ENCODE assay signal across 8 mouse cellular contexts in the genomic region with DNA sequence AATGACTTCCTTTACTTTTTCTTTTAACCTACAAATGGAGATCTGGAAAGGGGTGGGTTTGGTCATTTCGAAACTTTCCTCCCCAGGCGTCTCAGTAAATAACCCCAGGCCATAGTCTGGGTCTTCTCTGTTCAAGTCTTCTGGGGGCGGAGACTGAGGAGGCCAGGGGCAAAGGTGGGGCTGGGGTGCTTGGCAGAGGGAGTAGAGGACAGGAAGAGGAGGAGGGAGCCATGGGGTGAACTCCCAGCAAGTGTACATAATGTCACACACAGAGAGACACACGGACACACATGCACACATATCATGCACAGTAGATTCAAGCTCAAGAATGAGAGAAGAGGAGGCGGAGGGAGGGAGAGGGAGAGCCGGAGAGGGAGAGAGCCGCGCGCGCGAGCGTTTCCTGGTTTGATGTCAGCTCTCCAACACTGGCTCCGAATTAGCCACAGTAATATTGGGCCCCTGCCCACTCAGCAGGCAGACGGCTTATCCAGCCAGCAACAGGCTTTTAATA.
A peak's percentile ranks its signal among the peaks of the same experiment; 100 is the strongest.
DNase-seq lines count a peak whose midpoint lies in the region; ATAC-seq and TF ChIP-seq lines count a peak whose summit lies in the region.

No protein-coding gene starts in this region.

- peak overlapping the region; percentile 24 for H3K4me3 ChIP-seq in intestine, postnatal 0 days (ENCODE audit: low read depth, low read length)
- peak overlapping the region; percentile 12 for H3K4me3 ChIP-seq in limb, embryonic 14.5 days (replicated peaks; ENCODE audit: low read length)
- H3K4me3 ChIP-seq in midbrain, embryonic 15.5 days, result peak overlapping the region; percentile 18; the same call in 1 of the 2 replicates

- H3K4me1 ChIP-seq in intestine, postnatal 0 days (replicated peaks; ENCODE audit: control insufficient read depth, insufficient read depth, low read length), result peaks cover 8% of the 10 kb centered on the region; the same call in 1 of the 2 replicates
- H3K4me1 ChIP-seq in limb, embryonic 14.5 days (ENCODE audit: control insufficient read depth, insufficient read depth, low read length), result peaks cover 29% of the 10 kb centered on the region
- peaks cover 12% of the 10 kb centered on the region for H3K4me1 ChIP-seq in midbrain, embryonic 15.5 days

- DNase-seq in left cerebral cortex, adult 18-20 months (ENCODE audit: low spot score in 2 of 2), result peak; percentile 27 to 56
- DNase-seq in left cerebral cortex, adult 11 months (ENCODE audit: low spot score), result no peak
- peak; percentile 56 for DNase-seq in embryo, embryonic 9.5 days (ENCODE audit: extremely low spot score)
- DNase-seq in heart, adult 8-10 months (ENCODE audit: low spot score), result peak; percentile 80
- DNase-seq in limb, embryonic 14.5 days (ENCODE audit: low spot score), result peak; percentile 80
- DNase-seq in testis, postnatal 10 days (ENCODE audit: low spot score), result peak; percentile 64

- 5% methylated on average over 14 of the region's 14 CpGs for WGBS in intestine, postnatal 0 days
- 3% methylated on average over 13 of the region's 14 CpGs for whole genome bisulfite sequencing in limb, embryonic 14.5 days
- WGBS in midbrain, embryonic 15.5 days, result 2% methylated on average over 14 of the region's 14 CpGs

- H3K9me3 ChIP-seq in intestine, postnatal 0 days (ENCODE audit: control insufficient read depth), result no peaks in the 10 kb centered on the region
- no peaks in the 10 kb centered on the region for H3K9me3 ChIP-seq in limb, embryonic 14.5 days (ENCODE audit: control insufficient read depth, low read length)
- H3K9me3 ChIP-seq in midbrain, embryonic 15.5 days, result no peaks in the 10 kb centered on the region

- no peak overlapping the region for H3K9ac ChIP-seq in intestine, postnatal 0 days (ENCODE audit: low read depth, low read length)
- H3K9ac ChIP-seq in limb, embryonic 14.5 days (ENCODE audit: low read depth, low read length, severe bottlenecking), result 0 out of 2 replicates have a peak overlapping the region, but pooled peaks have one; percentile 17
- no peak overlapping the region for H3K9ac ChIP-seq in midbrain, embryonic 15.5 days

- ATAC-seq in intestine, postnatal 0 days, result peak; percentile 78
- ATAC-seq in limb, embryonic 14.5 days (ENCODE audit: low FRiP score, low read depth), result 0 out of 2 replicates have a peak, but pooled peaks have one; percentile 28
- ATAC-seq in midbrain, embryonic 15.5 days (replicated peaks), result peak; percentile 84

- H3K27ac ChIP-seq in intestine, postnatal 0 days (ENCODE audit: low read depth, low read length), result no peak overlapping the region
- no peak overlapping the region for H3K27ac ChIP-seq in limb, embryonic 14.5 days (replicated peaks; ENCODE audit: low read depth, low read length)
- H3K27ac ChIP-seq in midbrain, embryonic 15.5 days, result no peak overlapping the region

- TF ChIP-seq POLR2A in limb, embryonic 14.5 days (IDR thresholded peaks at IDR 0.05; ENCODE audit: borderline replicate concordance, extremely low read depth, insufficient read depth, insufficient read length), result no peak

- no peak for TF ChIP-seq CTCF in intestine, postnatal 0 days (IDR thresholded peaks at IDR 0.05; ENCODE audit: low read depth)

- no peaks in the 10 kb centered on the region for H3K36me3 ChIP-seq in intestine, postnatal 0 days (ENCODE audit: control insufficient read depth, insufficient read depth)
- no peaks in the 10 kb centered on the region for H3K36me3 ChIP-seq in limb, embryonic 14.5 days (ENCODE audit: control insufficient read depth, insufficient read depth, low read length)
- H3K36me3 ChIP-seq in midbrain, embryonic 15.5 days (replicated peaks), result no peaks in the 10 kb centered on the region

- peak overlapping the region; percentile 63 for H3K4me2 ChIP-seq in intestine, postnatal 0 days (replicated peaks; ENCODE audit: low read depth)
- peak overlapping the region; percentile 34 for H3K4me2 ChIP-seq in limb, embryonic 14.5 days (replicated peaks; ENCODE audit: low read depth, low read length, severe bottlenecking)
- peak overlapping the region; percentile 45 for H3K4me2 ChIP-seq in midbrain, embryonic 15.5 days

- no peaks in the 10 kb centered on the region for H3K27me3 ChIP-seq in intestine, postnatal 0 days (replicated peaks; ENCODE audit: control insufficient read depth, insufficient read depth, low read length)
- no peaks in the 10 kb centered on the region for H3K27me3 ChIP-seq in limb, embryonic 14.5 days (ENCODE audit: control insufficient read depth, insufficient read depth, low read length)
- H3K27me3 ChIP-seq in midbrain, embryonic 15.5 days (replicated peaks), result peaks cover 4% of the 10 kb centered on the region; the same call in 1 of the 2 replicates

Comparison
In these comparisons a context has a peak if more than half of its experiments do, and no peak if none do; other contexts are left out.
1. ATAC-seq: peak in every context shown above with its lines; median percentile 84 in midbrain, embryonic 15.5 days; 78 in intestine, postnatal 0 days; 28 in limb, embryonic 14.5 days.